Mouse (Mus musculus) MEL-GATA-1-ER (cell line): ENCODE measurements at regions not wholly inside any gene's neighbourhood (a gene's known extent, or its start where the extent isn't known, plus 50 kb on each side); places are given as distances from the start of the nearest gene placed in this dataset.

Source experiments
- DNase-seq: peaks from one replicate; pipeline ENCODE4 v3.0.0-alpha.2; 2012; ENCODE audit warnings: low read depth; ENCODE audit errors: extremely low read depth

DNA sequence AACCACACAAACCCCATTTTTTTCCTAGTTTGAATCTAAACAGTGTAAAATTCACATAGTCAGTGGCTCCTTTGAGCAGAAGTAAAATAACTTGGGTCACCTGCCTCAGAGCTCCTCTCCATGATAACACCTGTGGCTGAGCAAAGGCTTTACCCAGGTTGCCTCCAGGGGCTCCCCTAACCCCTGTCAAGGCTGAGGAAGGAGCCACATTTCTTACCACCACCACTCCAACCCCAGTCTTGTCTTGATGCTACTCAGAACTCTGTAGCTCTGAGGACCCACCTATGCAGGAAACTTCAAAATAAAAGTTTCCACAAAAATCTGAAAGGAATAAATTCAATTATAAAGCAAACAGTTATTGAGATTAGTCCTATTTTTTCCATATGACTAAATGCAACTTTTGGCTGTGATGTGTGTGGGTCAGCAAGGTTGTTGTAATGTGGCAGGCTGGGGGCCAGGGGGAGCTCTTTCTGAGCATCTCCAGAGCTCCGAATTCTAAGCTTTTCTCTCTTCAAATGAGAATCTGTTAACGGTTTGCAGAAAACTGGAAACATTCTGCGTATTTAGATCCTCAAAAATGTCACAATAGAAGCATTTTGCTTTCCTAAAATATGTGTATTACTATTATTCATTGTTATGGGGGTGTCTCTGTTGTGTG lies 159.0 kb upstream of the Dusp10 start:
- no peak for DNase-seq

DNA sequence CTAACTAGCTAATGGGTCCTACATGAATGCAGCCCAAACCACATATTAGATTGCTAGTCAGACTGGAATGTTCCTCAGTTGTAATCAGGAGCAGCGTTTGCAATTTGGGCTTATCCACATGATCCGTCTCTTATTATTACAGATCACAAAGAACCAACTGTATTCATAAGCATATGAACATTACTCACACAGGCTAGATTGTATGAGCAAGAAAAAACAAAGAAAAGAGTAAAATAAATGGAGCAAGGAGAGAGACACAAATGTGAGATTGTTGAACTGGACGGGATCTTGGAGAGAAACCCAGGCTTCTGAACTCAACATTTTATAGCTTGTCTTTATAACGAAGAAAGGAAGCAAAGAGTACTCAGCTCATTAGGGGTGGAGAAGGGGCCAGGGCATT lies 148.0 kb upstream of the Dusp10 start:
- DNase-seq = no peak

DNA sequence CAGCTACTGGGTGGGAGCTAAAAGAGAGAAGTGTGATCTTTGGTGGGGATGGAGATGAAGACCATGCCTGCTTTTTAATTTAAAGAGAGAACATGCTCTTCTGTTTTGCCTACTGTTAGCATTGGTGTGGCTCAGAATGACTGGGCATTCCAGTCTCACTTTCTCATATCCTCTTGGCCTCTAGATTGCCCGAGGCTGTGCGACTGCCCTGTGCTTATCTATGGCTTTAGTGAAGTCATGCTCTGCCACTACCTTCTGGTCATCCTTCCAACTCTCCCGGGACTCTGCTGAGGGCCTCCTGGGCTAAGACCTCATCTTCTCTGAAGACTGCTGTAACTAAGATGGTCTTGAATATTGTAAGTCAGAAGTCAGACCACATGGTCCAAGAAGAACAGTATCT lies 147.5 kb upstream of the Dusp10 start:
- no peak for DNase-seq

- no peak for DNase-seq
Observed at GRCm38 (mm10) chr1:183868965-183869364, 144.1 kb upstream of the Dusp10 start.

DNA sequence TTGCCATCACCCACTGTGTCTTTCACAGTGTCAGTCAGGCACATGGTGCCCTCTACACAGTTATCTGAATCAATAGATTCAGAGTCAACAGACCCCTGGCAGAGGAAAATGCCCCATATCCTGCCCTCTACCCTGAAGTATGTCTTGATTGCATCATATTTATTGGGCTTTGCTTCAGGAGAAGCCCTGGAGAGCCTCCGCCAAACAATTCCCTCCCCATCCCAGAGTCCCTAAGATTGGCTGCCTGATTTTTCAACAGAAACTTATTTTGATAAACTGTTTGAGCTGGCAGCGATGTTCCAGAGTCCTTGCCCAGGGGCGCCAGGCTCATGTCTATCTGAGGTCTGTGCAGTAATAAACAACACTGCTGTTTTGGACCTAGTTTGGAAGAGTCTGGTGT lies 117.2 kb upstream of the Dusp10 start:
- DNase-seq = no peak

GRCm38 (mm10) chr1:183898091-183898490 lies 115.0 kb upstream of the Dusp10 start:
- DNase-seq = no peak

DNA sequence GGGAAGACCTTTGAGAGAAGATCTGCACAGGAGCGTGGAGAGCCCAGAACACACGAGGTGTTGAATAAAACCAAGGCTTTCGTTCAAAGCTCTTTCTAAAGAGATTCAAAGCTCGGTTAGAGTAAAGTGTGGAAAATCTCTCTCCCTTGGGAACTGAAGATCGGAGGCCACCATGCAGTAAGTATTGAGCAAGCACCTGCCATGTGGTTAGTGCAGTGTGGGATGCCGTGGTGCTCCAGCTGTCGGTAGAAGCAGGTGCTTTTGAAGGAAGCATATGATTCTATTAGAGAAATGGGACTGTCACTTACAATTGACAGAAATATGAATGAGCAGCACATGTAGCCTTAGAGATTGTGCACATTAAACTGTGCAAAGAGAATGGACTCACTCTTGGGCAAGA lies 108.5 kb upstream of the Dusp10 start:
- no peak for DNase-seq

DNA sequence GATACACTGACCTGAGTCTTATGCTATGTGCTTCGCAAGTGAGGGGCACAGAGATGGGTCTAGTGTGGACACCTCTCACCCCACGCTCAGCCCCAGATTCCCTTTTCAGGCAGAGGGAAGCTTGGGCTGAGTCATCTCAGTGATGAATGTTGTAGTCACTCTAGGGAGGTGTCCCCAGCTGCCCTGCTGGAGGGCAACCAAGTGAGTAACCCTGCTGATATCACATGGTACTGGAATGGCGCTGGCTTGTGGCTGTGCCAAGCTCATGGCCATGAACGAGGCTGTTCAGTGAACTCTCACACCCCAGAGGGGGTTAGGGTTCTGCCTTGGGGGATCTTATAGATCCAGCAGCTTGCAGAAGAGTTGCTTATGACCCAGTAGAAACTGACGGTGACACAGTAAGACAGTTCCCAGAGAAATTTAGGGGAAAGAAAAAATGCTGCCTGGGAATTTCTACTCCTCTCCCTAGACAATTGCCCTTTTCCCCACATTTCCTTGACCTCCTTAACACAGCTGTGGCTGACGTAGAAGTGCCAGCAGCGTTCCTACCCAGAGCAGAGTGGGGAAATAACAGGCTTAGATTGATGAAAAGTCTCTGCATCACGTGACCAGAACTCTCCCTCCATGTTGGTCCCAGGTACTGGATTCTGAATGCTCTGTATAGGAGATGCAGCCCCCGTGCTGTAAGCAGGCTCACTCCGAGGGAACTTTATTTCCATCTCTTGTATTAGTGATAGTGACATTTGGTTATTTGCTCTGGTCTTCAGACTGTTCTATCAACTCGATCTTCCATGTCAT lies 107.6 kb upstream of the Dusp10 start:
- no peak for DNase-seq

- no peak for DNase-seq
Observed at GRCm38 (mm10) chr1:183917656-183918055, 95.4 kb upstream of the Dusp10 start.

GRCm38 (mm10) chr1:183921262-183921661 lies 91.8 kb upstream of the Dusp10 start:
- DNase-seq = no peak

GRCm38 (mm10) chr1:183928539-183928938 lies 84.6 kb upstream of the Dusp10 start:
- no peak for DNase-seq

- DNase-seq = no peak
Observed at GRCm38 (mm10) chr1:183930363-183930982, 82.6 kb upstream of the Dusp10 start.

DNA sequence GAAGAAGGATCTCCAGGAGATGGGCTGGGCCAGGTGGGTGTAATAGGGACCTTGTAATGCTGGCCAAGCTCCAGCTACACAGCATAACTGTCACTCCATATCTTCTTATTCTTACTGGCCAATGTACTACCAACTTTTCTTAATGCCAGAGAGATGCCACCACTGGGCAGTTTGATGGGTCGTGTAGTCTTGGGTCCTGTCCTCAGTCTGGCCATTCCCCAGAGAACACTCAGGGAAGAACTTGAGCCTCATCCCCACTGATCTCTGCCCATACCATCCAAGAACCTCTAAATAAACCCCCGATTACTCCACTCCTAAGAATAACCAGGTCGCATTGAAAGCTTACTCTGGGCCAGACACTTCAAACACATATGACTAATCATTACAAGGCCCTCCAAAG lies 82.0 kb upstream of the Dusp10 start:
- DNase-seq = no peak

DNA sequence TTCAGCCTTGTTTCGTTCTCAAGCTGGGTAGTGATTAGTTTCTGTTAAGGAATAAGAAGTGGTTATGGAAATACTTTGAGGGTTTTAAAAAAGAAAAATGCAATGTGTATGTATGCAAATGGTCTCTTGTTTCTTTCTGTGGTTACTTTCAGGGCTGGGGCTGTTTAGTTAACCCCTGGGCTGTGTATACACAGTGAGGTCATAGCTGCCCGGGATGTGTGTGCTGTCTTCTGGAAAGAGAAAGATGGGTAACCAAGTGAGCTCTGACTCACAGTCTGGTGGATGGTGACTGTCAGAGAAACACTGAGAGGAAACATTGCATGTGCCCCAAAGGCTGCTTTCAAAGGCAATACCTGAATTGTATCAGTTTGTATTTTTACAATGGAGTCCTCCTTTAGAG lies 79.3 kb upstream of the Dusp10 start:
- no peak for DNase-seq

DNA sequence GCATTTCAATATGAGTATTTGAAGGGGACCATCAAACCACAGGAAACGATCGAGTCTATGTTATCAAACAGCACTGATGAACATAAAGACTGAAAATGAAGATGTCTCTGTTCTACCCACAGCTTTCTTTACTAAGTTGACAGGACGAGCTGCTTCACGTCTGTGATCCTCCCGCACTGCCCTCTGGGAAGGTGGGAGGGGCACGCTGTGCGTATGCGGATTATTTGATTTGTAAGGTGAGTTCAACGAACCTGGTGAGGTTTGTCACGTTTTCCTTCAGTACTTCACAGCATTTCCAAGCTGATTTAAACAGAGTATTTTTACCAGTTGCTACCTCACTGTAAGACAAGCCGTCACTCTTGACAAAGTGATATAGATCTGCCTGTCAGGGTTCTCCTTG lies 75.9 kb upstream of the Dusp10 start:
- DNase-seq = no peak

- no peak for DNase-seq
Observed at GRCm38 (mm10) chr1:183938361-183938760, 74.7 kb upstream of the Dusp10 start.

DNA sequence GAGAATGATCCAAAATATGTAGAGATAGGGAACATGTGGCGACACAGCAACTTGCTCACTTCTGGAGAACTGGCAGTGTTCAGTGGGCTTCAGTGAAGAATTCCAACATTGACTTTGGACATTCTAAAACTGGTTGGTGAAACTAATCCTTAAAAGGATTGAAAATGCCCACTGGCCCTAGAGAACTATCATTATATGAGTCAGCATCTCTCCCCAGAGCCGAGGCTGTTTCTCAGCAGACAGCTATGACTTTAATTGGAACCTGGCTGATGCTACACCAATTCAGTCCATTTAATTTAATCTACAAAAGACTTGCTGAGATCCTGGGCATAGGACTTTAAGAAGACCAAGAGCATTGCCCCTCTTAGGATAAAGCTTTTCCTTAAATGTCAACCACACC lies 72.4 kb upstream of the Dusp10 start:
- DNase-seq = no peak

GRCm38 (mm10) chr1:183946241-183946640 lies 66.9 kb upstream of the Dusp10 start:
- DNase-seq = no peak

- no peak for DNase-seq
Observed at GRCm38 (mm10) chr1:183947066-183947465, 66.0 kb upstream of the Dusp10 start.

DNA sequence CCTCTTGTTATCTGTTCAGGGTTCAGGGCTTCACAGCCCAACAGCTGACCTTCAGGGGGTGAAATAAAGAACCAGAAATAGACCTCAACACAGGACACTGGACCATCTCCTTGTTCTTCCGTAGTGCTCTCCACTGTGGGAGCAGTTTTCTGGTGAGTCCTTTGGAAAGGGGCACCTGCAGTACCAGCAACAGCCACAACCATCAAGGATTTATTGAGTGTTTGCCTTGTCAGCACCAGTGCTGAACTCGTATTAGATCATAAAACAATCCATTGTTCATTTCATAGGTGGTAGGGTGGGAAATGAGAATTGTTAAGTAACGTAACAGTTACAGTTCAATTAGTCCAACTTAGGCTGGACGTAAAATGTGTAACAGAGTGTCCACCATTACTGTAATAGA lies 63.9 kb upstream of the Dusp10 start:
- no peak for DNase-seq

- DNase-seq = no peak
Observed at GRCm38 (mm10) chr1:183954086-183954485, 59.0 kb upstream of the Dusp10 start.

- no peak for DNase-seq
Observed at GRCm38 (mm10) chr1:183956391-183956790, 56.7 kb upstream of the Dusp10 start.

DNA sequence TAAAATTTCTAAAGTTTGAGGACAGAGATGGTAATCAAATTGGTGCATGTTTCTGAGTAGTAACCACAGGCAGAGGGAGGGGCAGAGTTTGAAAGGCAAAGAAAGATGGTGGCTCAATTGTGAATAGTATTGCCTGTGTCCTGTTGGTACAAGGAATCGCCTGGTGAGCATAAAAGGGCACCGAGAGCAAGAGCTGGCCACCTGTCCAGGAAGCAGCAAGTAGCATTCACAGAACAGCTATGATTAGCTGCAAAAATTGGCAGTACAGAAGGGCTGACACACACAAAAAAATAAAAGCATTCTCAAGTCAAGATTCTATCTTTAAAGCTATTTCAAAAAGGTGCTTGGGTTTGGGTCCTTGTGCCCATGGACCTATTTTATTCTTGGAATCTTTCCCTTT lies 51.7 kb upstream of the Dusp10 start:
- no peak for DNase-seq
